Mouse (Mus musculus) liver, adult 2 months (tissue): ENCODE measurements around the gene Suz12. TPM values are rescaled to one million over a fixed set of nuclear protein-coding genes. Genes with fewer than 3 reads are reported as not detected.

Experiments
- DNase-seq: peaks from one replicate; pipeline ENCODE4 v3.0.0-alpha.2; 2011; ENCODE audit warnings: low read depth, low spot score; ENCODE audit errors: extremely low read depth
- H3K27ac ChIP-seq: fragments of 200-500 bp; replicated peaks from 2 replicates; pipeline ENCODE4 v1.5.1; 2012; ENCODE audit warnings: low read depth, mild to moderate bottlenecking, control low read depth, inconsistent platforms, low read length; ENCODE audit not compliant: insufficient read depth
- H3K27me3 ChIP-seq: fragments of 200-500 bp; 2 replicates; pipeline ENCODE4 v1.6.1; 2012; ENCODE audit warnings: mild to moderate bottlenecking, moderate library complexity, low read length, inconsistent platforms; ENCODE audit not compliant: control insufficient read depth, insufficient read depth
- H3K36me3 ChIP-seq: fragments of 200-500 bp; 2 replicates; pipeline ENCODE4 v1.6.1; 2012; ENCODE audit warnings: low read length, inconsistent platforms; ENCODE audit not compliant: control insufficient read depth, insufficient read depth
- H3K4me1 ChIP-seq: fragments of 200-500 bp; 2 replicates; pipeline ENCODE4 v1.6.1; 2011; ENCODE audit warnings: low read length; ENCODE audit not compliant: control insufficient read depth, insufficient read depth
- H3K4me3 ChIP-seq: fragments of 200-500 bp; 2 replicates; pipeline ENCODE4 v1.5.1; 2011; ENCODE audit warnings: low read depth, mild to moderate bottlenecking, control low read depth, low read length, moderate library complexity; ENCODE audit not compliant: insufficient read depth
- H3K79me2 ChIP-seq: fragments of 200-500 bp; 2 replicates; pipeline ENCODE4 v1.6.1; 2012; ENCODE audit warnings: inconsistent platforms, mild to moderate bottlenecking, low read length, moderate library complexity; ENCODE audit not compliant: control insufficient read depth, insufficient read depth
- H3K9ac ChIP-seq: fragments of 200-500 bp; 2 replicates; pipeline ENCODE4 v1.6.1; 2012; ENCODE audit warnings: low read depth, mild to moderate bottlenecking, control low read depth, inconsistent platforms, low read length
- CTCF ChIP-seq: fragments of 200-500 bp; IDR thresholded peaks from 2 replicates; pipeline ENCODE4 v1.5.1; 2011; ENCODE audit warnings: low read depth, low read length, control low read depth
- POLR2A ChIP-seq: fragments of 200-500 bp; IDR thresholded peaks from 2 replicates; pipeline ENCODE4 v1.6.1; 2011; ENCODE audit warnings: low read length, control low read depth; ENCODE audit not compliant: insufficient read depth; ENCODE audit errors: extremely low read depth
- WGBS: fragments of 180-500 bp; shearing (Covaris S2); methylation state at CpG from one replicate; pipeline ENCODE4 v1.1.7; 2018; 5-methylcytosine and 5-hydroxymethylcytosine counted together
- polyA plus RNA-seq: library from polyadenylated mRNA; depleted of rRNA; stranded (reverse); fragments of >200 nt; gene quantifications from 2 replicates; pipeline ENCODE4 v1.2.3, GENCODE M21; 2012
- total RNA-seq: library from RNA; depleted of rRNA; stranded (reverse); fragments of >200 nt; gene quantifications from 2 replicates; pipeline ENCODE4 v1.2.3, GENCODE M21; 2014

Gene Suz12
- total and polyA plus RNA-seq, 2 experiments: 2.5 to 14.5 TPM

DNA sequence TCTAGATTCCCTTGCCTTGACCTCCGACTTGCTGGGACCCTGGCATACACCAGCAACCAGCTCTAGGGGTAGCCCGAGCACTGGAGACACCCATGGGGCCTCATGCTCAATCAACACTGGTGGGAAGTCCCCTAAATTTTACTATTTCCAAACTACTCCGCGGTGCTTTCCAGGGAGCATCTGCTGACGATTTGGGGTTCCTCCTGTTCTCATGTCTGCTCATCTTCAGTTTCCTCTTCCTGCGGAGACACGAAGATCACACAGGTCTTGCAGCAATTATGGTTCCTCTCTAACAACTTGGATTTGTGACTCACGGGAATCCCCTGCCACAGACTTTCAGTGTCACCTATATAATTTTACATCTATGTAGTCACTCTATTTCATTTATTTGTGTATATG is 50.5 kb downstream of the Suz12 start:
- DNase-seq: peak; percentile 8
- H3K4me3 ChIP-seq: no peak overlapping the region
- no peaks in the 10 kb centered on the region for H3K79me2 ChIP-seq
- H3K9ac ChIP-seq: no peak overlapping the region
- no peaks in the 10 kb centered on the region for H3K27me3 ChIP-seq
- 79% methylated on average over 8 of the region's 8 CpGs for WGBS
- no peak overlapping the region for H3K27ac ChIP-seq
- peaks cover 2% of the 10 kb centered on the region for H3K4me1 ChIP-seq
- TF ChIP-seq CTCF (no peak), POLR2A (no peak)
- peaks cover 9% of the 10 kb centered on the region for H3K36me3 ChIP-seq

DNA sequence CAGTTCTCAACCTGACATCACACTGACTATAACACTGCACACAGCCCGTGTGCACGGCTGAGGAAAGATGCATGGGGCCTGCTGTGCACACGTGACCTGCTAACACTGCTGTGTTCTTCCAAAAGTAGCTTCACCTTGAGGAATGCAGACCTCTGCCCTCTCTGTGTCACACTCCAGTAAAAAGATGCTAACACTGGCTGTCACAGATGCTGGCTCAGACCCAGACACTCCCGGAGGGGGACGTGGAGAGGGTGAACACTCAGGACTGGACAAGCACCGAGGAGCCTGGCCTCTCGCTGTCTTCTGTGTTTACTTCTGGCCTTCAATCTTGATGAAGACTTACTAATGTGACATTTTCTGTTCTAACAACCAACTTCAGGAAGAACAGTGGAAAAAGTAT is 54.0 kb downstream of the Suz12 start:
- TF ChIP-seq CTCF: no peak
- Histone ChIP-seq H3K79me2 (no peaks in the 10 kb centered on the region), H3K4me3 (no peak overlapping the region), H3K27ac (no peak overlapping the region), H3K27me3 (no peaks in the 10 kb centered on the region), H3K9ac (no peak overlapping the region), H3K36me3 (peaks cover 12% of the 10 kb centered on the region), H3K4me1 (peaks cover 2% of the 10 kb centered on the region)
- no peak for DNase-seq
- WGBS: 85% methylated on average over 7 of the region's 7 CpGs

DNA sequence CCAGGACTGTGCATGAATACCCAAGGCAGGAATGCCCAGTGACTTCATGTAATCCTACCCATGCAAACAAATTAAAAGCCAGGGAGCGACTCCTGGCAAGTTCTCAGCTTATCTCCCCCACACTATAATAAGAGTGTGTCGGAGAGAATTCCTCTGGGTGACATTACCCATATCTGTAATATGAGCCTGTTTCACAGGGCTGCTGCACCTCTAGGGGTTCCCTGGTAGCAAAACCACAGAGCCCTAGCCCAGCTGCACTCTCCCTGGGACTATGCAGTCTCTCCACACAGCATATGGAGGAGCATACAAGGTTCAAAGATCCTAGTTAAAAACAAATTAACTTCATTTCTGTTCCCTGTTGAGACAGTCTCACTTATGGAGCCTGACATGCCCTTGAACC is 57.2 kb downstream of the Suz12 start:
- Histone ChIP-seq H3K79me2 (no peaks in the 10 kb centered on the region), H3K4me3 (no peak overlapping the region), H3K27me3 (no peaks in the 10 kb centered on the region), H3K4me1 (no peaks in the 10 kb centered on the region), H3K27ac (no peak overlapping the region), H3K9ac (no peak overlapping the region), H3K36me3 (peaks cover 19% of the 10 kb centered on the region)
- TF ChIP-seq CTCF (no peak), POLR2A (no peak)
- no peak for DNase-seq
- WGBS: 85% methylated on average over 2 of the region's 2 CpGs

DNA sequence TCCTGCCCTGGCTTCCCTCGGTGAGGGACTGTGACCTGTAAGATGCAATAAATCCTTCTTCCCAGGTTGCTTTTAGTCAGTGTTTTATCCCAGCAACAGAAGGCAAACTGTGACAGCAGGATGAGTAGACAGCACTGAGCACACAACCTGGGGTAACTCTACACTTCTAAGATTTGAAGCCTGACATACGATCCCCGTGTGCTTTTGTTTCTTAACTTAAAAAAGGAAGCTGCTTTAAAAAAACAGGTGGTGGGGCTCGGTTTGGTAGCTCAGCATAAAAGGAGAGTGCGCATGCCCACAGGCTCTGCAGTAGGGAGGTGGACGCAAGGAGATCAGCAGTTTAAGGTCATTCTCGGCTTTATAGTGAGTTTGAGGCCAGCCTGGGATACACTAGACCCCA is 59.5 kb downstream of the Suz12 start:
- TF ChIP-seq CTCF: no peak
- no peak for TF ChIP-seq POLR2A
- Histone ChIP-seq H3K9ac (no peak overlapping the region), H3K79me2 (no peaks in the 10 kb centered on the region), H3K27me3 (no peaks in the 10 kb centered on the region), H3K4me3 (no peak overlapping the region), H3K36me3 (peaks cover 31% of the 10 kb centered on the region), H3K27ac (no peak overlapping the region), H3K4me1 (no peaks in the 10 kb centered on the region)
- WGBS: 87% methylated on average over 7 of the region's 7 CpGs
- no peak for DNase-seq

DNA sequence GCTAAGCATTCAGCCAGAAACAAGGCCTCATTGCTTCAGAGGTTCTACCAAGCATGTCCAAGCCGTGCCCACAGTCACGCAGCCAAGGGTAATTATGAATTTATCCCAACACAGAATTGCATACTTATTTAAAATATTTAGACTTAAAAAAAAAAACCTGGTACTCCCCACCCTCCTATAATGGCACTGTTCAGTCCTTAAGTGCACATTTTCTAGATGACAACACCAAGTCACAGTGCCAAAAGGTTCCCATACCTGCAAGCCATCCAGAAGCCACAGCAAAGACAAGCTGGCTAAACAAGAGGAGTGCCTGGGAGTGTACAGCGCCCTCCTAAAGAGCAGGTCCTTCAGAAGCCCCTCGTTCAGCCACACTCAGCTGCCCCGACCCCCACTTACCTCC is 60.3 kb downstream of the Suz12 start:
- H3K9ac ChIP-seq: no peak overlapping the region
- H3K4me1 ChIP-seq: no peaks in the 10 kb centered on the region
- H3K36me3 ChIP-seq: peaks cover 32% of the 10 kb centered on the region
- WGBS: 97% methylated on average over 5 of the region's 5 CpGs
- H3K4me3 ChIP-seq: no peak overlapping the region
- DNase-seq: no peak
- H3K79me2 ChIP-seq: no peaks in the 10 kb centered on the region
- H3K27ac ChIP-seq: no peak overlapping the region
- TF ChIP-seq CTCF (no peak), POLR2A (no peak)
- H3K27me3 ChIP-seq: no peaks in the 10 kb centered on the region

DNA sequence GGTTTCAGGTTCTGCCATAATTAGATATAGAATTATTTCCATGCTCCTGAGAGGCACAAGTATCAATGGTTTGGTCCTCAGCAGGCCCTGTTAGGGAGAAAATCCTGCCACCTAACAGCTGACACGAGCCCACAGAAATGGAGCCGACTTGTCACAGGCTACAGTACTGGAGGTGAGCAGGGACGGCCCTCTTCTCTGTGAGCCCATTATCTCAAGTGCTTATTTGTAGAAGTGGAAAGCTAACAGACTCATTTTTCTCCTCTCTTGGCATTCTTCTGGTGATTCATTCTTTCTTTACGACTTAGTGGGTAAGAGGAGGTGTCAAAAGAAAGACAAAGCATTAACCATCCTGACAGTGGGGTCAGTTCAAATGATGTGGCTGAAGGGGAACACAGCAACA is 61.8 kb downstream of the Suz12 start:
- WGBS: 72% methylated on average over 4 of the region's 4 CpGs
- Histone ChIP-seq H3K36me3 (peaks cover 40% of the 10 kb centered on the region), H3K27me3 (no peaks in the 10 kb centered on the region), H3K4me1 (no peaks in the 10 kb centered on the region), H3K9ac (no peak overlapping the region), H3K4me3 (no peak overlapping the region), H3K79me2 (no peaks in the 10 kb centered on the region), H3K27ac (no peak overlapping the region)
- DNase-seq: no peak
- no peak for TF ChIP-seq CTCF
- TF ChIP-seq POLR2A: no peak
